In the genomic region with DNA sequence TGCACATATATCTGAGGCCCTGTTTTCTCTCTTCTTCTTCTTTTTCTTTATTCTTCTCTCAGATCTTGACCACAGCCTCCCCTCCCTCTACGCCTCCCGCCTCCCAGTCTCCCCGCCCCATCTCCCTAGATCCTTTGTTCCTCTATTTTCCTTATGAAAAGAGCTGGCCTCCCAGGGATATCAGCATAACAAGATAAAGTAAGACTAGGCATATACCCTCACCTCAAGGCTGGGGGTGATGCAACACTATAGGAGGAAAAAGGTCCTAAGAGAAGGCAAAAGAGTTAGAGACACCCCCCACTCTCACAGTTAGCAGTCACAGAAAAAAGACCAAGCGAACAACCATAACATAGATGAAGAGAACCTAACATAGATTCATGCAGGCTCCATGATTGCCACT, we compare ENCODE assay signal across 11 mouse cellular contexts.
"Had no signal": no experiment of that assay in that cellular context is flagged by ENCODE, and none has a peak within 500 bp of the region (broad histone marks: within the 10 kb centered on the region; RNA-seq: fewer than 3 reads in every experiment).

No protein-coding gene starts in this region.

- DNase-seq: lung, adult 18-20 months; lung, embryonic 14.5 days; lung, postnatal 10 days; lung, postnatal 36 days; midbrain, embryonic 14.5 days; retina, postnatal 1 day; right cerebral cortex, adult 18-20 months; right cerebral cortex, postnatal 25 days; thymus, adult 2 months; thymus, postnatal 25 days; thymus, postnatal 4 days had no signal
